Mouse (Mus musculus) T-helper 1 cell (primary cell): ENCODE measurements around the gene Tnip2.

Experiments used
- in situ Hi-C: fragments of 300-600 bp; cut with MboI, MseI; formaldehyde crosslinking; loops from one replicate; pipeline ENCODE4 v1.15.1; 2025; ENCODE audit warnings: high pct_unique_total_duplicates

The Tnip2 gene

DNA sequence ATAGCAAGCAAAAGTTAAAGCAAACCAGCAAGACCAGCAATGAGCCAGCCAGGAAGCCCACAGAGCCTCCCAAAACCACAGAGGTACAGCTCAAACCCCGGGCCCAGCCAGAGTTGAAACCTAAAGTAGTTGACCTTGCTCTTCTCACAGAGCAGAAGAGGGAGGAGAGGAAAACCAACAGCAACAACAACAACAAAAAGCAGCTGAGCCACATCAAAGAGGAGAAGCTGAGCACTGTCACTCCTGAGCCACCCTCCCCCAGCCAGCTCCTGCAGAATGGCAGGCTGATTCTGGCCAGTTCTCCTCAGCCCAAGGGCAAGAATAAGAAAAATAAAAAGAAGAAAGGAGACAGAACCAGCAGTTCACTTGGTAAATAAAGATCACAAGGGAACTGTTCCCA lies 47.7 kb downstream of the Tnip2 start:
- in situ Hi-C loops, result no loop called here

DNA sequence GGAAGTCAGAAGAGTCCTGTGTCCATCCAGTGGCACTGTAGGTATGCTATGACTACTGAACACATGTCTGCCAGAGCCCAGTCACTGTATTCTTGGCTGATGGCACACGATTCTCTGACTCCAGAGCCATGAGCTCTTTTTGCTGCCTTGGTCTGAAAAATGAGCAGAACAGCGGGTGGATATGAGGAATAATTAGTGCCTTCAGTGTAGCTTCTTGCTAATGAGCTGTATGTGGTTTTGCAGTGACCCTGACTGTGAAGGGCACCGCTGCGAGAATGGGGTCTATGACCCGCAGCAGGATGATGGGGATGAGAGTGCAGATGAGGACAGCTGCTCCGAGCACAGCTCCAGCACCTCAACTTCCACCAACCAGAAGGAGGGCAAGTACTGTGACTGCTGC lies 52.0 kb downstream of the Tnip2 start:
- in situ Hi-C loops, result no loop called here

DNA sequence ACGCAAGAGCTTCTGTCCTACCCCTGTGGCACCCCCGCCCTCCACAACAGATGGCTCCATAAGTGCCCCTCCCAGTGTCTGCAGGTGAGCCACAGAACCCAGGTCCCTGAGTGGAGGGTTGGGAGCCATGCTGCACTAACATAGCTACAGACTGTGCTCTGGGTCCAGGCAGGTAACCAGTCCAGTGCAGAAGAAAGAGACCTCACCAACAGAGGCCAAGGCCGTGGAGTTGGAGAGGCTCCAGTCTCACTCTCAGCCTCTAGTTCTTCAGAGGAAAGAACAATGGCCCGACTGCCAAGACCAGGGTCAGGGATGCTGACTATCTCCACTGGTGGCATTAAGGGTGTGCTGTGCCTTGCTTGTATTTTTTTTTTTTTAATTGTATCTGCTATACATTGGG lies 52.5 kb downstream of the Tnip2 start:
- in situ Hi-C loops, result no loop called here

DNA sequence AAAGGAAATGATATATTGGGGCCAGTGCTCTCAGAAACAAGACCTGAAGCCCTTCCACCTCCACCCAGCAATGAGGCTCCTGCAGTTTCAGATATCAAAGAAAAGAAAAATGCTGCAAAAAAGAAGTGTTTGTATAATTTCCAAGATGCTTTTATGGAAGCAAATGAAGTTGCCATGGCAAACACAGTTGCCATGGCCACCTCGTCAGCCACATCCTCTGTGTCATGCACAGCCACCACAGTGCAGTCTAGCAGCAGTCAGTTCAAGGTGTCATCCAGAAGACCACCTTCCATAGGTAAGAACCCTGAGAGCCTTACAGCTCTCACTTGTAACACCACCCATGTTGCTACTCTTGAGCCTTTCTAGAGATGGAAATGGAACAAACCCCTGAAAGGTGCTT lies 54.8 kb downstream of the Tnip2 start:
- in situ Hi-C loops, result loop anchor here (10.0 kb wide), 1 partner anchor 376 kb away; no protein-coding TSS in a partner anchor

DNA sequence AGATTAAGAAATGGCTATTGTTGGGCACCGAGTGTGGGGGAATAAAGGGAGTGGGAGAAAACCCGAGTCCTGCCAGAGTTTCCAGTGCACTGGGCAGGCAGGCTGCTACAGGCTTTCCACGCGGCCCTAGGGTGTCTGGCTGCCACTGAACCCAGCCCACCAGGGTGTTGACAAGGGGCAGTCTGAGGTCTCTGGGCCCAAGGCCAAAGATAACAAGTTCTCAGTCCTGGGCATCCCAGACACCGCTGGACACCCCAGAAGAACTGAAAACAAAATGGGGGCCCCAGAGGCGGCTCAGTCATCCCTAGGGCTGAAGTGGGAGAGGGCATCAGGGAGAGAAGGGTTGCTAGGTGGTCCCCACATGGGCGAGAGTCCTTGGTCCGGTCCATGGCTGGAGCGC lies 67.6 kb downstream of the Tnip2 start:
- in situ Hi-C loops, result no loop called here
